Mouse (Mus musculus): ENCODE measurements around the gene Nol4l. TPM values are rescaled to one million over a fixed set of nuclear protein-coding genes. Genes with fewer than 3 reads are reported as not detected.
A peak's percentile ranks its signal among the peaks of the same experiment; 100 is the strongest.

Nol4l gene
- total RNA-seq, 2 experiments from 2014 or later, result 12.0 to 13.5 TPM

DNA sequence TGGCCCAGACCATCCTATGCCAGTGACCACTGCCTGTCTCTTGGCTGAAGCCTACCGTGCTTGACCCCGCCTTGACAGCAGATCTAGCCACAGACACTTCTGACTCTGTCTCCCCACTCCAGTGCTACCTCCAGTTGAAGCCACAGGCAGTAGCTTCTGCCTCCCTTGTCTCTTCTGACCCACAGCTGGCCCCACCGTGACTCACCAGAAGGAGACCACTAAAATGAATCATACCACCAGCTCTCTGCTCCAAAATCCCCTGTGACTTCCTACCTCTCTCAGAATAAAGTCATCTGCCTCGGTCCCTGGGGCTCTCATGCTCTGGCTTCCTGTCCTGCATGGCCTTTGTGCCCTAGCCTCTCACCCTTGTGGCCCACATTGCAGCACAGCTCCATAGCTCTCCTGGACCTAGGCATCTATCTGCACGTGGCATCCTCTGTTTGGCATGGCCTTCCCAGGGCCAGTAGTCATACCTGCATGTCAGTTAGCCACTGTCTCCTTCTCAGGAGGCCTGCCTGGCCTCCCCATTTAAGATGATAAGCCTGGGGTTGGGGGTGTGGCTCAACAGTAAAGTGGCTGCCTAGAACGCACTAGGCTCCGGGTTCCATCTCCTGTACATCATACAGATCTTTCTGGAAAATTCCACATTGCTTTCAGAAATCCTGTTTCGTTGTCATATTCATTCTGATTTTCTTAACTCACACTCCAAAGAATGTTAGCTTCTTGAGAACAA is 13.3 kb upstream of the Nol4l start:
- no peak for DNase-seq

- DNase-seq, result no peak
Observed at GRCm38 (mm10) chr2:153538898-153539297, 9.1 kb upstream of the Nol4l start.

DNA sequence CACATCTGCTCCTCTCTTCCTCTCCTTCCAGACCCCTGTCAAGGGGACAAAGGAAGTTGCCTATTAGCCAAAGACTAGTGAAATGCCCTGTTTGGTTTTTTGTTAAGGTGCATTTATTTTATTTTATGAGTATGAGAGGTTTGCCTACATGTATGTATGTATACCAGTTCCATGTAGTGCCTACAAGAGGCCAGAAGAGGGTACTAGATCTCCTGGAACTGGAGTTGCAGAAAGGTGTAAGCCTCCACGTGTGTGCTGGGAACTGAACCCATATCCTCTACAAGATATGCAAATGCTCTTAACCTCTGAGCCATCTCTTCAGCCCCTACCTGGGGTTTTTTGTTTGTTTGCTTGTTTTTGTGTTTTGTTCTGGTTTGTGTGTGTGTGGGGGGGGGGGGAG is 4.2 kb upstream of the Nol4l start:
- no peak for DNase-seq

GRCm38 (mm10) chr2:153530948-153531347 is 1.2 kb upstream of the Nol4l start:
- no peak for DNase-seq

- DNase-seq, result peak; percentile 55
Observed at GRCm38 (mm10) chr2:153529365-153529781, 398 bp downstream of the Nol4l start.

GRCm38 (mm10) chr2:153528571-153529364 is 1.0 kb downstream of the Nol4l start:
- DNase-seq, result peak; percentile 53

DNA sequence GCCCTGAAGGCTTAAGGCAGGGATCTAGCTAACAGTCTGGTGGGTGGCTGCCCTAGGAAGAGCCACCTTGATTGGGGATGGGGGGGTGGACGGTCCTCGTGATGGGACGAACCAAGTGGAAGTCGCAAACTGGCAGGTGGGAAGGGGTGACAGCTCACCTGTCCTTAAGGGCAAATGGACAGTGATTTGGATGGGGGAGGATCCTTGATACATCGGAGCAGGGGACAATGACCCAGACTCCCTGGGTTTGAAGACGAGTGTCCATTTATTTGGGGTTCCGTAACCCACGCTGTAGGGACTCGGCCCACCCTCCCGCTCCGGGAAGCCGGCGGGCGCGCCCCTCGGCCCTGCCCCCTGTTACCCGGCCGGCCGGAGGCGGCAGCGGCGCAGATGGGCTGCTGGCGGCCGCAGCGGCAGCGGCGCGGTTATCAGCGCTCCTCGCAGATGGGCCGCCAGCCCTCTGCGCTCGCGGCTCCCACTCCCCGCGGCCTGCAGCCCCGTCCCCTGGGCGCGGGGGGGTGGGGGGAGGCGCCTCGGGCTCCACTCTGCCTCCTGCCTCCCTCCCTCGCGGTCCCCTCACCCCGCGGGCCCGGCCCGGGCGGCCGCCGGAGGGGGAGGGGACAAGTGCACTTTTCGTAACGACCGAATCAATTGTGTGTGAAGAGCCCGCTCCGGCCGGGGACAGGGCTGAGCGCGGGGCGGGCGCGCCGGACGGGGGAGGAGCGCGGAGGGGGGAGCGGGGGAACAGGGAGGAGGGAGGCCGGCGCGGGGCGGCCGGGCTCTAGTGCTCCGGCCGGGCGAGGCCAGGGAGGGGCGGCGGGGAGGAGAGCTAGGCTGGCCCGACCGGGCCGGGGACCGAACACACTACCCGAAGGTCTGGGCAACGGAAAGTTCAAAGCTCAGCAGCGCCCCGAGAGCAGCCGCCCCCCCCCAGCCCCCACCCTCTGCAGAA is 1.9 kb downstream of the Nol4l start:
- peak; percentile 60 for DNase-seq

GRCm38 (mm10) chr2:153526850-153527530 is 2.8 kb downstream of the Nol4l start:
- no peak for DNase-seq

- DNase-seq, result peak; percentile 44
Observed at GRCm38 (mm10) chr2:153525906-153526311, 3.9 kb downstream of the Nol4l start.

- DNase-seq, result no peak
Observed at GRCm38 (mm10) chr2:153524727-153525126, 5.0 kb downstream of the Nol4l start.

- no peak for DNase-seq
Observed at GRCm38 (mm10) chr2:153523656-153524055, 6.1 kb downstream of the Nol4l start.

DNA sequence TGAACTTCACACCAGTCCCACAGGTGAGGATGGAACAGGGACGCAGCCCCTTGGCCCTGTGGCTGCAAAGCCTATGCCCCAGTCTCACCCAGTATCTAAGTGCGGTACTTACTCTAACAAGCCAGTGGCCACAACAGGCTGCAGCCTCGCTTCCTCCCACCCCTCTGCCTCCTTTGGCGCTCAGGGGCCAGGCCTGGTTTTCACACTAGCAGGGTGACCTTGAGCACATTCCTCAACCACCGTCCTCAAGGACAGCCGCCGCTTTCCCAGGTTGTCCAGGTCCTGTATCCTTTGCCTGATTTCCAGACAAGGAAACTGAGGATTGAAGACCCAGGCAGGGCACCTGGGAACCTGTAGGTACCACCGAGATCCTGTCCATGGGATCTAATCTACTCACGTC is 6.6 kb downstream of the Nol4l start:
- DNase-seq, result no peak

- DNase-seq, result no peak
Observed at GRCm38 (mm10) chr2:153522270-153522669, 7.5 kb downstream of the Nol4l start.

DNA sequence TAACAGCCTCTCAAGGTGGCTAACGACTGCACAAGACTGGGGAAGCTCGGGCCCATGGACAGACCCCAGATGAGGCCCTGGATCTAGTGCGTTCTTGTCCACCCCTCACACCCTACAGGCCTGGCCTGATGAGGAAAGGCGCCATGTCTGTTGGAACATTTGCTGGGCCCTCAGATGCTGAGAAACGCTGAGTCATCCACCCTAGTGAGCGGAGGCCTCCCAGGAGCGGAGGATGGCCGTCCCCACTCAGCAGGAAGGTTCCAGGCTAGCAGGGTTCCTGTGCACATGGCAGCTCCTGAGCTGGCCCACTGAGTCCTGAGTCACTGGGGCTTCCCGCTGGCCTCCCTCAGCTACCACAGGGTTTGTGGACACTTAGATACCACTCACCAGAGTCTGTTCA is 9.7 kb downstream of the Nol4l start:
- no peak for DNase-seq

DNA sequence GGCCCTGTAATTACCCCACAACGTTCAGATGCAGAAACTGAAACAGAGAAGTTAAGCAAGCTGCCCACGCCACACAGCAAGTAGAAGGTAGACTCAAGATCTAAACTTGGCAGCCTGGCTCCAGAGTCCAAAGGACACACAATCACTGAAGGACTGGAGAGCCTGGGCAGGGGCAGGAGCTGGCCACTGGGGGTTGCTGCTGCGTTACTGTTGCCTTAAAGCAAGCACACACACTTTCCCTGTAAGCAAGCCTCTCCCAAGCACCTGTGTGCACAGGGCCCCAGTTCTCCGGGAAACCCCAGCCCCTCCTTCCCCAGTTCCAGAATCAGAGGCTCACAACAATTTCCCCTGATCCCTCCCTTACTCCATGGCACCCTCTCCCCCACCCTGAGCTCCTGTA is 12.8 kb downstream of the Nol4l start:
- peak; percentile 44 for DNase-seq

GRCm38 (mm10) chr2:153515582-153515981 is 14.2 kb downstream of the Nol4l start:
- DNase-seq, result no peak

- DNase-seq, result peak; percentile 59
Observed at GRCm38 (mm10) chr2:153514497-153515380, 15.0 kb downstream of the Nol4l start.

DNA sequence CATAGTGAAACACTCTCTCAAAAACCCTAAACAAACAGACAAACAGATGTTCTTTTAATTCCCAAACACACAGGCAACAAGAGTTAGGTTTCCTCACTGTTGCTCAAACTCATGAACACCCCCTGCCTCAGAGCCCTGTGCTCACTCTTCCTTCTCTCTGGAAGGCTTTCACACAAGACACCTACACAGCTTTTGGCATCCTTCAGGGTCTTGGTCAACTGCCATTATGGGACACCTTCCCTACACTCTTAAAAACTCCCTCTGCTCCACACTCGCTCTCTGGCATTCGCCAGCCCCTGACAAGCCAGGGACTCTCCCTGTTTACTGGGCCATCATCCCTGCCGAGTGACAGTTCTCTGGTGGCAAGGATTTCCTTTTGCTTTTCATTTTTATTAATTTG is 15.8 kb downstream of the Nol4l start:
- DNase-seq, result no peak

DNA sequence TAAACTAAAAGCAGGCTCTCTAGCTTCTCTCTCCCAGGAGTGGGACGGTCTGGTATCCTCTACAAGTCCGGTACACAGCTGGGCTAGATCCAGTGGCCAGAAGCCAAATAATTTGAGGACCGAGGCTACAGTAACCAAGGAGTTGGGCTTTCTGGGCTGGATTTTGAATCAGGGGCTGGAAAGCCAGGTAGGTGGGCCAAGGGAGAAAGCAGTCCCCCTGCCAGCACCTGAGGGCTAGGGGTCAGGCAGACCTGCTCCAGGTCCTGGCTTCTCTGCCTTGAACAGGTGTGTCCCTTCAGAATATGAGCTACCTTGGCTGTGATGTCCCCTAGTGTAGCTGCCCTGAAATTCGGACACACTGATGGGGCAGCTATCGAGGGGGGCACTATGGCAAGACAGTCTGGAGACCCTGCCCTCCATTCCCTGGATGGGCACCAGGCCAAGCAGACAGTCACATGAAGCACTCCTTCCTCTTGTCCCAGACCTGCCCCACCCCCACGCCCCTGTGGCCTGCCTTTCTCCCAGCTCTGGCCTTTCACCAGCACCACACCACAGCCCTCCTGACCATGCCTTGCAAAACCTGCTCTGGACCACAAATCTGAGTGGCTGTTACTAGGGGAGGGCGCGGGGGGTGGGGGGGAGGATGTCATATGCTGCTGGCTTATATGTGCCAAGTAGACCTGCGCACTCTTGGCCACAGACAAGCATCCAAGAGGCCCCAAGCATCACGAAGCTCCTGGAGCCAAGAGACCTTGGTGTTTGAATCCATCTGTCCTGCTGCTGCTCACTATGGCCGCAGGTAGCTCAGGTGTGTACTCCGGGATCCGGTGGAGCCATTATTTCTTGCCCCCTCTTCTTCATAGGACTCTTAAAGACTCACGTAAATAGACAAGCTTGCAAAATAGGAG is 17.1 kb downstream of the Nol4l start:
- no peak for DNase-seq

GRCm38 (mm10) chr2:153511562-153511961 is 18.2 kb downstream of the Nol4l start:
- no peak for DNase-seq
